Mouse (Mus musculus) Patski (cell line): ENCODE measurements at regions not wholly inside any gene's neighbourhood (a gene's known extent, or its start where the extent isn't known, plus 50 kb on each side); places are given as distances from the start of the nearest gene placed in this dataset.

Experiments
- ATAC-seq: fragments of 100-300 bp; one replicate; pipeline ENCODE4 v1.8.0; 2021
- CTCF ChIA-PET: fragments of 350-600 bp; sonication (Branson Sonifier 250); formaldehyde crosslinking; loops from one replicate; lab custom pipeline; 2022; ENCODE audit warnings: inconsistent platforms; lab: Charles Lee
- POLR2A ChIA-PET: fragments of 350-600 bp; sonication (Branson Sonifier 250); formaldehyde crosslinking; loops from one replicate; lab custom pipeline; 2022; ENCODE audit warnings: antibody characterized with exemption, inconsistent platforms; lab: Charles Lee
- DNase-seq: peaks from one replicate; pipeline ENCODE4 v3.0.0-alpha.2; 2011; ENCODE audit warnings: low read depth, low spot score
- H3K27me3 ChIP-seq: fragments of 371-371 bp; one replicate; pipeline ENCODE4 v1.5.1; 2021
- CTCF ChIP-seq: fragments of 100-300 bp; IDR thresholded peaks from one replicate; pipeline ENCODE4 v1.5.1; 2021
- in situ Hi-C: fragments of 300-500 bp; cut with MboI; formaldehyde crosslinking; loops from 3 replicates; pipeline ENCODE4 v1.11.1; 2018; ENCODE audit warnings: low pct_unique_long_range_greater_than_20kb, mixed read lengths

DNA sequence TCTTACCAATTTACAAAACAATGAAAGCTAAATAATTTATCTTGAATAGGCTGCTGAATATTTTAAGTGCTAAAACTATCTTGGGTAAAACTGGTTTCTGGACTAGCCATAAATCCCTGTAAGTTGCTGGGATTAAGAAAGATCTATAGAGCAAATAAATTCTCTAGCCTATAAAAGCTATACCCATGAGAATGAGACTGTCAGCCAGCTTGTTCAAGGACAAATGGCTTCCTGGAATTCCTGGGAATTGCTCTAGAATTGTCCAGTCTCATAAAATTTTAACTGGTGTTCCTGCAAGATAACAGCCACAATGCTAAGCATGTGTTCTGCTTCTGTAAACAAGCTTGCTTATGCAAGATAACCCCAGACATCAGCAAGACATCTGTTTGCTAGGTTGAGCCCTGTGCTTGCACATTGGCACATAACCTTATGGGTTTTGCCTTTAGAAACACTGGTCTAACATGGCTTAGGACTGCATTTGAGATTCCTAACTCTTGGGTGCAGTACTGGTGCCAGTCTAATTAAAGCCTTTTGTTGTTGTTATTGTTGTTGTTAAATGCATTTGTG is 180.2 kb upstream of the Syt10 start:
- ChIA-PET POLR2A (no interaction called here), CTCF (no interaction called here)
- in situ Hi-C loops: no loop called here
- ATAC-seq (peak; percentile 39), DNase-seq (peak; percentile 3)
- no peak for TF ChIP-seq CTCF
- peaks cover 13% of the 10 kb centered on the region for H3K27me3 ChIP-seq

GRCm38 (mm10) chr15:90023164-90023563 is 181.5 kb upstream of the Syt10 start:
- in situ Hi-C loops: no loop called here
- TF ChIP-seq CTCF: no peak
- DNase-seq (no peak), ATAC-seq (no peak)
- ChIA-PET POLR2A (no interaction called here), CTCF (no interaction called here)
- H3K27me3 ChIP-seq: peaks cover 18% of the 10 kb centered on the region

DNA sequence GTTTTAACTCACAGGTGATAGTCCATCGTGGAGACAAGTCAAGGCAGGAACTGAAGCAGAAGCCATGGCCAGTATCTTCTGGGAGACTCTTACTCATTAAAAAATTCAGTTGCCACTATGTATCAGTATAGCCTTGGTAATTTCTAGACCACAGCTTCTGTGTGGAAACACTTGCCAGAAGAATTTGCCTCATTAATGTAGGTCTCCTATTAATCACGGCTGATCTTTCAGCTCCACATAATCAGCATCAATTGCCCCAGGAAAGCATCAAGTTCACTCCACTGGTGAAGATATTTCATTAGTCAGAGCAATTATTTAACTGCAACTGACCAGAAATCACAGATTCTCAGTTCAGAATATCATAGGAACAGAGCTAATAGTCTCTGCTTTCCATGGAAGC is 189.8 kb upstream of the Alg10b start:
- in situ Hi-C loops: no loop called here
- POLR2A ChIA-PET: no interaction called here
- DNase-seq (no peak), ATAC-seq (no peak)
- no peak for TF ChIP-seq CTCF
- CTCF ChIA-PET: no interaction called here
- H3K27me3 ChIP-seq: peaks cover 27% of the 10 kb centered on the region

- DNase-seq (no peak), ATAC-seq (no peak)
- POLR2A ChIA-PET: no interaction called here
- no peak for TF ChIP-seq CTCF
- in situ Hi-C loops: no loop called here
- CTCF ChIA-PET: no interaction called here
- peaks cover 9% of the 10 kb centered on the region for H3K27me3 ChIP-seq
These were observed 178.4 kb upstream of the Alg10b start for GRCm38 (mm10) chr15:90045683-90046082.

GRCm38 (mm10) chr15:90062021-90062420 is 162.1 kb upstream of the Alg10b start:
- ChIA-PET CTCF (no interaction called here), POLR2A (no interaction called here)
- no peaks in the 10 kb centered on the region for H3K27me3 ChIP-seq
- TF ChIP-seq CTCF: no peak
- ATAC-seq: no peak
- in situ Hi-C loops: no loop called here
- no peak for DNase-seq

GRCm38 (mm10) chr15:90065768-90066167 is 158.3 kb upstream of the Alg10b start:
- no peak for ATAC-seq
- no peak for DNase-seq
- in situ Hi-C loops: no loop called here
- POLR2A ChIA-PET: no interaction called here
- peaks cover 25% of the 10 kb centered on the region for H3K27me3 ChIP-seq
- CTCF ChIA-PET: no interaction called here
- TF ChIP-seq CTCF: no peak

DNA sequence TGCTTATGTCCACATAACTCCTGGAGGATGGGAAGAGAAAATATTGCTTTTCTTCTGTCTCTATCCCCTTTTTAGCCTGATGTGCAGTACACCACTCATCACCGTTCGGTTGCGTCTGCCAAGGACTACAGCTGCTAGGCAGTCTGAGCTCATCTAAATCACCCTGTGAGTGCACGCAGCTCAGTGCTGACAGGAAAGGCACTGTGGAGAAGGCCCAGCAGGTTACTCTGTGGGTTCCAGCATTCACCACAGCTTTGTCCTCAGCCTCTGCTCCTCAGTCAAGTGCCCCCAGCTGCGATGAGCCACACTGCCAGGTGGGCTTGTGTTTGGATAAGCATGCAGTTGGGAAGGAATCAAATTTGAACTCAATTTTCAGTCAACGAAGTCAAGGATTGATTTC is 152.0 kb upstream of the Alg10b start:
- in situ Hi-C loops: no loop called here
- ChIA-PET POLR2A (no interaction called here), CTCF (interaction anchor here (0.9 kb wide), 1 partner anchor 8 kb away, joined by 3 read pairs; no protein-coding TSS in a partner anchor)
- H3K27me3 ChIP-seq: peaks cover 30% of the 10 kb centered on the region
- no peak for TF ChIP-seq CTCF
- ATAC-seq (no peak), DNase-seq (no peak)

GRCm38 (mm10) chr15:90082175-90082951 is 141.7 kb upstream of the Alg10b start:
- TF ChIP-seq CTCF: no peak
- peaks cover 3% of the 10 kb centered on the region for H3K27me3 ChIP-seq
- ATAC-seq: no peak
- DNase-seq: no peak
- ChIA-PET POLR2A (no interaction called here), CTCF (no interaction called here)
- in situ Hi-C loops: no loop called here

DNA sequence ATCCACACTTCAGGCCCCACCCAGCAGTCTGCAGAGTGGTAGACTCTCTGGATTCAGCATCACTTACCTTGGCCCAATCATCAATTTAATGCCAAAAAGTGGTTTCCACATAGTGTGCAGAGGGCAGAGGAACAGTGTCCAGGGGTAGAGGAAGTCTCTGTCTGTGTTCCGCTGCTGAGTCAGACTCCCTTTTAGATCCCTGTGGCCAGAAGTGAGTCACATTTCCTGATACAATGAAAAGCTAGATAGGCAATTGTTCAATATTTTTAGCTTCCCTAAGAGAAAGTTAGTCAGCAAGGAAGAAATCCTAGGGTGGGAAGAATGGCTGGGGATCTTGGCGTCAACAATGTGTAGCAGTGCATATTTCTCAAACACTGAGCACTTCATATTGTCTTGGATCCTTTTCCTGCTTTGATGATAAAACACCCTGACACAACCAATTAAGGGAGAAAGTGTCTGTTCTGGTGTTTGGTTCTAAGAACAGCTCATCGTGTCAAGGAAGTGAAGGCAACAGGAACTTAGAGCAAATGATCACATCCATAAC is 114.6 kb upstream of the Alg10b start:
- ChIA-PET POLR2A (no interaction called here), CTCF (no interaction called here)
- no peak for TF ChIP-seq CTCF
- no peak for ATAC-seq
- H3K27me3 ChIP-seq: peaks cover 14% of the 10 kb centered on the region
- no peak for DNase-seq
- in situ Hi-C loops: no loop called here

- POLR2A ChIA-PET: no interaction called here
- TF ChIP-seq CTCF: no peak
- CTCF ChIA-PET: interaction anchor here (0.7 kb wide), 1 partner anchor 22 kb away, joined by 3 read pairs; no protein-coding TSS in a partner anchor
- peaks cover 16% of the 10 kb centered on the region for H3K27me3 ChIP-seq
- no peak for DNase-seq
- no peak for ATAC-seq
- in situ Hi-C loops: no loop called here
These were observed 110.5 kb upstream of the Alg10b start for GRCm38 (mm10) chr15:90113611-90114010.

DNA sequence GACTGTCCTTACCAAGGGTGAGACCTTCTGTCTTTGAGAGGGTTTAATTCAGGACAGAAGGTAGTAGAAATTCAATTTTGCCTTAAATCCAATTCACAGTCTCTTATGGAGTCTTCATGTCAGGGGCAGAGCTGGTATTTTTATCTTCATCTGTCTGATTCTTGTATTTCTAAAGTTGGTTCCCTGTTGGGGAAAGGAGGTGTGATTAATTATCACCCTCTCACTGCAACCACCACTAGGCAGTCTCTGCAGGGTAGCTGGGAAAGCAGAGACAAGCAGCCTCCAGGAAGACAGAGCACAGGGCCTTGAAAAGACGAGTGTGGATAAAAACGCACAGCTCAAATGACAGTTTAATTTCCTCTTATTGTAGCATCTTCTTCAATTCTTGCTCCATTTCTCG is 104.4 kb upstream of the Alg10b start:
- in situ Hi-C loops: no loop called here
- TF ChIP-seq CTCF: no peak
- ChIA-PET CTCF (no interaction called here), POLR2A (no interaction called here)
- ATAC-seq (no peak), DNase-seq (no peak)
- H3K27me3 ChIP-seq: peaks cover 25% of the 10 kb centered on the region
